14 mouse cellular contexts compared by ENCODE assay signal in the genomic region with DNA sequence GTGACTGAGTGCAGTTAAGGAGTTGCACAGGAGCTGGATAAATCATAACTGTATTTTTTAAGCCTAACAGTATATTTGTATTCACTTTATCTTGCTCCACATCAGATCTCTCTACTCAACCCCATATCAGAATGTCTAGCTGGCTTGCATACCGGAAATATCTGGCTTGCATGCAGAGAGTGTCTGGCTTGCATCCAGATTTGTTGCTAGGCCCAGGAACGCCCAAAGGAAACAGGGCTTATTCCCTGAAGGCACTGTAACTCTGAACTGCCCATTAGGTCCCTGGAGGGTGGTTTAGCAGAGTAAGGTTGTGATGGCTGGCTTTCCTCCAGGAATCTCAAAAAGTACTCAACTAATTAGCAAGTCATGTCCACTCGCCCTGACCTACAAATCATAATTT.
DNase-seq lines count a peak whose midpoint lies in the region; ATAC-seq and TF ChIP-seq lines count a peak whose summit lies in the region.
"Had no signal": no experiment of that assay in that cellular context is flagged by ENCODE, and none has a peak within 500 bp of the region (broad histone marks: within the 10 kb centered on the region; RNA-seq: fewer than 3 reads in every experiment).

No protein-coding gene starts in this region.

- no peak overlapping the region for H3K4me3 ChIP-seq in hindbrain, postnatal 0 days (ENCODE audit: low read length)
- H3K4me3 ChIP-seq in hindbrain, embryonic 12.5 days, result no peak overlapping the region
- H3K4me3 ChIP-seq: erythroblast, embryonic 14.5 days; hindbrain, embryonic 13.5 days; midbrain, embryonic 12.5 days had no signal

- H3K9me3 ChIP-seq in hindbrain, postnatal 0 days (ENCODE audit: low read length), result no peaks in the 10 kb centered on the region
- H3K9me3 ChIP-seq in hindbrain, embryonic 12.5 days (replicated peaks), result no peaks in the 10 kb centered on the region
- H3K9me3 ChIP-seq: hindbrain, embryonic 13.5 days; midbrain, embryonic 12.5 days had no signal

- no peak overlapping the region for H3K27ac ChIP-seq in hindbrain, postnatal 0 days
- no peak overlapping the region for H3K27ac ChIP-seq in hindbrain, embryonic 12.5 days
- H3K27ac ChIP-seq: hindbrain, embryonic 13.5 days; midbrain, embryonic 12.5 days had no signal

- no peaks in the 10 kb centered on the region for H3K36me3 ChIP-seq in hindbrain, postnatal 0 days (ENCODE audit: insufficient read depth, low read length)
- no peaks in the 10 kb centered on the region for H3K36me3 ChIP-seq in hindbrain, embryonic 12.5 days
- H3K36me3 ChIP-seq: hindbrain, embryonic 13.5 days; midbrain, embryonic 12.5 days had no signal

- TF ChIP-seq CTCF in hindbrain, postnatal 0 days (IDR thresholded peaks at IDR 0.05; ENCODE audit: low read depth), result no peak

- ATAC-seq in hindbrain, postnatal 0 days, result no peak
- ATAC-seq in hindbrain, embryonic 12.5 days (ENCODE audit: low FRiP score), result no peak
- 0 out of 2 replicates have a peak, but pooled peaks have one; percentile 45 for ATAC-seq in common myeloid progenitor, adult 5-6 weeks (replicated peaks; ENCODE audit: low read depth, poor library complexity, severe bottlenecking)
- no peak for ATAC-seq in erythroblast, adult 5-6 weeks (replicated peaks; ENCODE audit: low FRiP score, poor library complexity, severe bottlenecking)

- H3K4me2 ChIP-seq in hindbrain, postnatal 0 days (ENCODE audit: low read depth, low read length), result no peak overlapping the region
- no peak overlapping the region for H3K4me2 ChIP-seq in hindbrain, embryonic 12.5 days (replicated peaks)
- H3K4me2 ChIP-seq: hindbrain, embryonic 13.5 days; liver, embryonic 11.5 days; midbrain, embryonic 12.5 days had no signal

- H3K27me3 ChIP-seq in hindbrain, postnatal 0 days (ENCODE audit: insufficient read depth, low read length), result no peaks in the 10 kb centered on the region
- no peaks in the 10 kb centered on the region for H3K27me3 ChIP-seq in hindbrain, embryonic 12.5 days
- H3K27me3 ChIP-seq: hindbrain, embryonic 13.5 days; midbrain, embryonic 12.5 days had no signal

- peak; percentile 34 for DNase-seq in hindbrain, postnatal 0 days (ENCODE audit: low spot score)
- peak; percentile 44 for DNase-seq in kidney, adult 9 months
- DNase-seq in lung, postnatal 25 days (ENCODE audit: low spot score), result peak; percentile 16
- DNase-seq in B cell, adult 2 months, result no peak
- DNase-seq: adrenal gland, adult 8-10 months; cerebellum, adult 9-10 months; right cerebral cortex, postnatal 25 days had no signal

- H3K9ac ChIP-seq in hindbrain, postnatal 0 days (replicated peaks; ENCODE audit: low read length), result no peak overlapping the region
- H3K9ac ChIP-seq in hindbrain, embryonic 12.5 days, result no peak overlapping the region
- H3K9ac ChIP-seq: hindbrain, embryonic 13.5 days; midbrain, embryonic 12.5 days had no signal

- H3K4me1 ChIP-seq in hindbrain, postnatal 0 days (ENCODE audit: insufficient read depth, low read length), result no peaks in the 10 kb centered on the region
- H3K4me1 ChIP-seq in hindbrain, embryonic 12.5 days, result no peaks in the 10 kb centered on the region
- H3K4me1 ChIP-seq: hindbrain, embryonic 13.5 days; midbrain, embryonic 12.5 days had no signal

- WGBS in hindbrain, postnatal 0 days, result 45% methylated on average over 3 of the region's 3 CpGs
- 73% methylated on average over 3 of the region's 3 CpGs for WGBS in hindbrain, embryonic 12.5 days

Comparison
In these comparisons a context has a peak if more than half of its experiments do, and no peak if none do; other contexts are left out.
1. DNase-seq: peak in hindbrain, postnatal 0 days (single experiment), kidney, adult 9 months (single experiment) and lung, postnatal 25 days (single experiment); none in B cell, adult 2 months (0 of 2).